Mouse (Mus musculus): ENCODE results near the gene Sugp1. TPM values are rescaled to one million over a fixed set of nuclear protein-coding genes. Genes with fewer than 3 reads are reported as not detected.

The Sugp1 gene
- total RNA-seq, 2 experiments from 2014 or later: 47.0 to 51.3 TPM

GRCm38 (mm10) chr8:70112401-70113016 lies 69.9 kb downstream of the Sugp1 start:
- no peak for DNase-seq

DNA sequence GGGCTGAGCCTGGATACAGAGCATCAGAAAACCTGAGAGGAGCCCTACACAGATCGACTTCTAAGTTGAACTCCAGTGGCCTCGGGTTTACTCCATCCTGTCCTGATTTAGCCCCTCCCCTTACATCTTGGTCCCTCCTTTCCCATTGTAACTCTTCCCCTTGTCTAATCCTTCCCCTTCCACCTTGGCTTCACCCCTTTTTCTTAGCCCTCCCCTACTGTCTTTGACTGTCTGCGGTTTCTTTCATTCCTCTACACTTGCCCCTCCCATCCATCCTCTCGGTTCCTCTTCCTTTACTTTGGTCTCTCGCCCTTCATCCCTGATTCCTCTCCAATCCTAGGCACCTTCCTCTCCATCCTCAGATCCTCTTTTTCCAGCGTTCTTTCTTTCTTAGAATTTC lies 71.9 kb downstream of the Sugp1 start:
- DNase-seq: no peak

DNA sequence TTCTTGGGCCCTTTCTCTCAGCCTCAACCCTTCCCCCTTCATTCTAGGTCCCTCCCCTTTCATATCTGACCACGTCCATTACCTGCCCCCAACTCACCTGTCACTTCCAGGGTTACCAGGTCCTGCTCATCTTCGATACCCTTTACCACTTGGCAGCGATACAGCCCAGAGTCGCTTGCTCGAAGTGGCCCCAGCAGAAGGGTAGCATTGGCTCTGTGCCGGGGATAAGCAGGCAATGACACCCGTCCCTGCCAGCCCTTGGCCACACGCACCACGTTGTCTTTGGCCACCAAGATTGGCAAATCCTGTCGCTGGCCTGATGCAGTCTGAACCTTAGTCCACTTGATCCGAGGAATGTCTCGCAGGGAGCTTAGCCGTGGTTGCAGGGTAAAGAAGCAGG lies 72.3 kb downstream of the Sugp1 start:
- no peak for DNase-seq

GRCm38 (mm10) chr8:70117611-70118010 lies 75.0 kb downstream of the Sugp1 start:
- DNase-seq: no peak

DNA sequence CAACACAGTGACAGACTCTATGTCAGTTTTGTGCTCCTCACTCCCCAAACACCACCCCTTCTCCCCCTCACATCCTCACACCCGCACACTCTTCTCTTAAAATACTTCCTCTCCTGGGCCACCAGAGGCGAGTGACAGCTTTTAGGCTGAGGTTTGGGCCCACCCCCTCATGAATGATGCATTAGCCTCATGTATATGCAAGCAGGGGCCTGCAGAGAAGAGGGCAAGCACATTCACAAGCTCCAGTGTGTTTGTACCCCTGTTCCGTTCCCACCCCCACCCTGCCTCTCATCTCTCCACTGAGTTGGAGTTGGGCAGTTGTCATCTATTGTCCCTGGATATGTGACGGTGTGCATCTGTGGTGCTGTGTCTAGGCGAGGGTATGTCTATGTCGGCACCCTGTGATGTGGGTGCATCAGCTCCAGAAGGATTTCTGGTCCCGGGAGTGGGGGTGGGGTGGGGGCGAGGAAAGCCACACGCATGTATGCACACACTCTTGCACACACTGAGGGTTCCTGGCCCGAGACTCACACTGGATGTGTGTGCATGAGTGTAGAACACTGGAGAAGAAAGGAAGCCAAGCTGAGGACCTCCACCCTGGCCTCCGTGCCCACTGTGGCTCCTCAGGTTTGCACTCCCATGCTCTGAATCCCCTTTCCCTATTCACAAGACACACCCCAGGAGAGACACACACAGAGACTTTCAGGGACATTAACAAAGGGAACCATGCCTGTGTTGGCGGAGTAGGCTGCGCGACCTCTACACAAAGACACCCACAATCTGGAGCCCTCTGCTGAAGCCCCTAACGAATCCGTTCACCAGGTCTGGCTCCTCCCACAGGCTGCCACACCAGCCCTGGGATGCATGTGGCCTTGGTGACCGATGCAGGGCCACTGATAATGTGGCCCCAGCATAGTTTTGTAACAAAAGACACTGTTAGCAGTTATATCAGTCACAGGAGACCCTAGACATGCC lies 76.4 kb downstream of the Sugp1 start:
- DNase-seq: peak; percentile 54 to 62

DNA sequence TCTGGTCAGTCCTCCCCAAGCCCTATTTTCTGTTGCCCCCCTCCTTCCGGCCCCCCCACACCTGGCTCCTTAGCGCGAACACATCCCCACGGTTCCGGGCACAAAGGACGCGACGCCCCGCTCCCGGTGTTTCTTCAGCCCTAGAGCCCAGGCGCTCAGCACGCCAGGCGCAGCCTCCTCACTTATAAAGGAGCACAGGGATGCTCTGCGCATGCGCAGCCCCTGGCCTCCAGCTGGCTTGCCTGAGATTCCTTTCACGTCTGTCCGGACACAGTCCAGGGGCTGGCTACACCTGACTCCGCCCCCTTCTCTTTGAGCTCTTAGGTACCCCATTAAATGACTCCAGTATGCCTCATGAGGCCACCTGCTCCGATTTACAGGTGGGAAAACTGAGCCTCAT lies 78.1 kb downstream of the Sugp1 start, which contains the start of gene Ncan:
Gene Ncan (minus strand): TSS at position 207 of the 400 bp plus-strand sequence.
- peak; percentile 88 for DNase-seq

Small RNAs within 50 kb of the gene (microRNA-seq; reads per million reads assigned to microRNA genes)
- gene Mir7066: 8.1 to 8.5 reads per million in 2 experiments

Other genes starting within 250 kb of the Sugp1 start
- 10 to 100 TPM; 12.0 to 17.3 TPM for gene Gmip, start 234.1 kb upstream of the Sugp1 start, total RNA-seq (2021)
- gene Lpar2, start 220.4 kb upstream of the Sugp1 start, total RNA-seq (2021): under 1 TPM; 0.60 to 0.68 TPM
- 10 to 100 TPM; 15.6 to 19.0 TPM for gene Pbx4, start 210.3 kb upstream of the Sugp1 start, total RNA-seq (2021)
- gene Cilp2, start 155.1 kb upstream of the Sugp1 start, total RNA-seq (2021): under 1 TPM; 0.86 to 0.92 TPM
- under 1 TPM in 1 of 2 experiments, not detected in 1; 0.76 TPM for gene Tssk6, start 140.6 kb upstream of the Sugp1 start, total RNA-seq (2021)
- gene Ndufa13, start 140.3 kb upstream of the Sugp1 start, total RNA-seq (2021): 100 to 1,000 TPM; 154 to 159 TPM
- 10 to 100 TPM; 32.3 to 36.3 TPM for gene Yjefn3, start 140.1 kb upstream of the Sugp1 start, total RNA-seq (2021)
- 10 to 100 TPM; 31.4 to 33.4 TPM for gene Gatad2a, start 46.4 kb upstream of the Sugp1 start, total RNA-seq (2021)
- 10 to 100 TPM; 77.3 to 80.9 TPM for gene Mau2, start 79 bp upstream of the Sugp1 start, total RNA-seq (2021)
- gene Tm6sf2, start 30.1 kb downstream of the Sugp1 start, total RNA-seq (2021): 1 to 10 TPM; 5.0 to 8.5 TPM
- 10 to 100 TPM; 73.7 to 91.3 TPM for gene Hapln4, start 40.6 kb downstream of the Sugp1 start, total RNA-seq (2021)
- gene Ncan, start 78.1 kb downstream of the Sugp1 start, total RNA-seq (2021): 100 to 1,000 TPM; 167 to 170 TPM
- 10 to 100 TPM; 25.4 to 30.5 TPM for gene Nr2c2ap, start 88.5 kb downstream of the Sugp1 start, total RNA-seq (2021)
- gene Rfxank, start 96.3 kb downstream of the Sugp1 start, total RNA-seq (2021): 10 to 100 TPM; 14.0 to 15.3 TPM
- gene Borcs8, start 96.7 kb downstream of the Sugp1 start, total RNA-seq (2021): 10 to 100 TPM; 43.9 to 50.8 TPM
- gene Mef2b, start 96.9 kb downstream of the Sugp1 start, total RNA-seq (2021): under 1 TPM; 0.27 to 0.38 TPM
- gene Tmem161a, start 129.5 kb downstream of the Sugp1 start, total RNA-seq (2021): 10 to 100 TPM; 43.5 to 57.1 TPM
- gene Slc25a42, start 169.5 kb downstream of the Sugp1 start, total RNA-seq (2021): 10 to 100 TPM; 44.8 to 49.7 TPM
- gene Sugp2, start 191.4 kb downstream of the Sugp1 start, total RNA-seq (2021): 100 to 1,000 TPM; 118 to 126 TPM
- gene Armc6, start 191.7 kb downstream of the Sugp1 start, total RNA-seq (2021): 10 to 100 TPM; 47.0 to 50.5 TPM
- 10 to 100 TPM; 77.3 to 86.6 TPM for gene Homer3, start 240.0 kb downstream of the Sugp1 start, total RNA-seq (2021)

All from layer of hippocampus, postnatal 36 days (tissue).